Mouse (Mus musculus) spleen, adult 2 months (tissue): ENCODE measurements at regions not wholly inside any gene's neighbourhood (a gene's known extent, or its start where the extent isn't known, plus 50 kb on each side); places are given as distances from the start of the nearest gene placed in this dataset.

Source experiments
- CTCF ChIP-seq: fragments of 200-500 bp; IDR thresholded peaks from 2 replicates; pipeline ENCODE4 v1.5.1; 2011; ENCODE audit warnings: mild to moderate bottlenecking, inconsistent platforms; ENCODE audit not compliant: insufficient read depth, insufficient read length, insufficient replicate concordance; ENCODE audit errors: extremely low read depth
- POLR2A ChIP-seq: fragments of 200-500 bp; IDR thresholded peaks from 2 replicates; pipeline ENCODE4 v1.6.1; 2011; ENCODE audit warnings: low read depth, low read length, inconsistent platforms

DNA sequence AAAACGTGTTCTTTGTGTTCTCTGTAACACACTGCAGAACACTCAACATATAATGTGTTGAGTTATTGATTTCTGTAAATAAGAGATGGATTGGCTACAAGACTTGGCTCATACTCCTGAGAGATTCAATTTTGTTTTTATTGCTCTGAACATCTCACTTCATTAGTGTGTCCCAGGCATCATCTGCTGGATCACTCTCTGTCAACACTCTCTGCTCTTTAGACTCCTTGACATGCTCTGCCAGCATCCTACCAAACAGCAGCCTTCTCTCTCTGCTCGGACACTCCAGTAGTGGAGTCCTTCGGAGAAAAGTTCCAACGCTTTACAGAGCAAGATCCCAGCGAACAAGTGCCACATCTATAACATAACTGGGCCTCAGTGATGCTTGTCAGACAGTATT is 235.1 kb upstream of the Lcorl start:
- TF ChIP-seq CTCF (no peak), POLR2A (no peak)
